In the genomic region with DNA sequence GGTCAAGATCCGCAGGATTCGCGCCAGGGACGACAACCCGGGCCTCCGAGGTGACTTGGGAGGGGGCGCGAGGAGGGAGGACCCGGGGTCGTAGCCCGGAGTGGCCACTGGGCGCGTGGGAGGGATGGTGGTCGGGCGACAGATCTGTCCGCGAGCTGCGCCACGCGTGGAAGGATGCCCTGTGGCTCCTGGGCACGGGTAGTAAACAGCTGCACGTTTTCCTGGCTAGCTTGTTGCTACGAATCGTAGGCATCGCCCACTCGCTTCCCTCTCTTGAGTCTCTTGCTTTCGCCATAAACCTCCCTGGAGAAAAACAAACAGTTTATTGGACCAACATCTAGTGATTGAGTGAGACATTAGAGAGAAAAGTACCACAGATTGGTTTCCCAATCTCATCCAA, we compare ENCODE assay signal across 2 mouse cellular contexts.
TF ChIP-seq lines count a peak whose summit lies in the region.

No protein-coding gene starts in this region.

TF ChIP-seq in CH12.LX, 34 proteins besides CTCF, POLR2A, EP300 and RAD21 (continued from another document):
- TF ChIP-seq MXI1 (IDR thresholded peaks at IDR 0.05; ENCODE audit: low read depth, low read length), result peak; percentile 1; the same call in 1 of the 2 replicates
- TF ChIP-seq IRF4 (IDR thresholded peaks at IDR 0.05; ENCODE audit: low read depth, low read length), result no peak
- peak; percentile 80; the same call in 1 of the 2 replicates for TF ChIP-seq SIN3A (IDR thresholded peaks at IDR 0.05; ENCODE audit: low read length)
- TF ChIP-seq KAT2A (IDR thresholded peaks at IDR 0.05; ENCODE audit: insufficient replicate concordance, low read length), result no peak
- peak; percentile 86 for TF ChIP-seq BHLHE40 (IDR thresholded peaks at IDR 0.05; ENCODE audit: low read depth, low read length)

TF ChIP-seq in myocyte, 11 proteins besides CTCF, POLR2A, EP300 and RAD21 (continued from another document):
- TF ChIP-seq TCF12 (IDR thresholded peaks at IDR 0.05; ENCODE audit: insufficient read depth, poor library complexity, severe bottlenecking) (no peak), MYOG (IDR thresholded peaks at IDR 0.05; ENCODE audit: control insufficient read depth in 1 of 3, insufficient read depth in 1 of 3, insufficient read length in 2 of 3, low read depth in 2 of 3) (peak in 2 of 3 experiments; percentile 38 to 64), E2F4 (IDR thresholded peaks at IDR 0.05; ENCODE audit: insufficient read depth) (no peak)
